Mouse (Mus musculus) cerebellum, adult (tissue): ENCODE measurements at regions not wholly inside any gene's neighbourhood (a gene's known extent, or its start where the extent isn't known, plus 50 kb on each side); places are given as distances from the start of the nearest gene placed in this dataset.

ENCODE experiments used
- ATAC-seq: cut with Nextera tagmentation; 2 replicates; pipeline ENCODE4 v1.9.2; 2017; ENCODE audit warnings: mild to moderate bottlenecking, moderate library complexity, mixed read lengths; ENCODE audit not compliant: insufficient number of reproducible peaks, low FRiP score, low TSS enrichment

GRCm38 (mm10) chr15:29026219-29026618 is 822.7 kb downstream of the Dnah5 start:
- no peak for ATAC-seq

GRCm38 (mm10) chr15:29038903-29039302 is 835.4 kb downstream of the Dnah5 start:
- no peak for ATAC-seq

- ATAC-seq: no peak
Observed at GRCm38 (mm10) chr15:29051166-29051565, 847.6 kb downstream of the Dnah5 start.

- peak; percentile 99 for ATAC-seq
Observed at GRCm38 (mm10) chr15:29051787-29052186, 848.2 kb downstream of the Dnah5 start.

- ATAC-seq: no peak
Observed at GRCm38 (mm10) chr15:29061016-29061415, 857.5 kb downstream of the Dnah5 start.

GRCm38 (mm10) chr15:29069066-29069465 is 865.5 kb downstream of the Dnah5 start:
- ATAC-seq: no peak

GRCm38 (mm10) chr15:29077748-29078147 is 874.2 kb downstream of the Dnah5 start:
- ATAC-seq: no peak

- peak; percentile 91 for ATAC-seq
Observed at GRCm38 (mm10) chr15:29104541-29104940, 901.0 kb downstream of the Dnah5 start.

- ATAC-seq: peak; percentile 66; the same call in 1 of the 2 replicates
Observed at GRCm38 (mm10) chr15:29146631-29147030, 943.1 kb downstream of the Dnah5 start.
